Mouse (Mus musculus) monocyte, adult 2 months (primary cell): ENCODE data around the gene Ano4.
"Not testable (repeated sequence)": the region's sequence is repeated elsewhere in the genome, so short reads cannot be mapped to it uniquely, and the experiment has no call there.

ENCODE experiments used
- DNase-seq, 2 experiments: peaks; one replicate each; pipeline ENCODE4 v3.0.0; 2022; ENCODE audit warnings: low spot score in 2 of 2, low read depth in 1 of 2

Gene Ano4

DNA sequence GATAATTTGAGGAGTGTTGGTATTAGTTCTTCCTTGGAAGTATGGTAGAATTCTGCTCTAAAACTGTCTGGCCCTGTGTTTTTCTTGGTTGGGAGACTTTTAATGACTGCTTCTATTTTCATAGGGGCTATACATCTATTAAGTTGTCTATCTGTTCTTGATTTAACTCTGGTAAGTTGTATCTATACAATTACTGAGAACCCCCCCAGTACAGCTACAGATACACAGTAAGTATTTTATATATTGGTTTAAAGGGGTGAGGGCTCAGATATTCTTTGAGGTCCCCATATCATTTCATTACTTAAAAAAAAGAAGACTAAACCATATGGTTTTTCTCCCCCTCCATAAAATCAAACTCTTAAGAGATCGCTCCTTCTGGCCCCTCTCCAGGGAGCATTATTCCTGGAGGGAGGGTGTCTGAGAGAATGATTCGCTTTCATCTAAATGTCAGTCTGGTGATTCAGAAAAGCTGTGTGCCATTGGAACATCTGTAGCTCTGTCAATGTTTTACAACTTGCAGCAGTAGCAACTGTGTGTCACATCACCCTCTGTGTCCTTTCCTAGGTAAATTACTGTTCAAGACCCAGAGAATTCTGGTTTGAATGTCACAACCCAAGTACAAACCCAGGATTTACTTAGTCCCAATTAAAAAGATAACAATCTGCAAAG, 189.6 kb downstream of the Ano4 start:
- no peak for DNase-seq

DNA sequence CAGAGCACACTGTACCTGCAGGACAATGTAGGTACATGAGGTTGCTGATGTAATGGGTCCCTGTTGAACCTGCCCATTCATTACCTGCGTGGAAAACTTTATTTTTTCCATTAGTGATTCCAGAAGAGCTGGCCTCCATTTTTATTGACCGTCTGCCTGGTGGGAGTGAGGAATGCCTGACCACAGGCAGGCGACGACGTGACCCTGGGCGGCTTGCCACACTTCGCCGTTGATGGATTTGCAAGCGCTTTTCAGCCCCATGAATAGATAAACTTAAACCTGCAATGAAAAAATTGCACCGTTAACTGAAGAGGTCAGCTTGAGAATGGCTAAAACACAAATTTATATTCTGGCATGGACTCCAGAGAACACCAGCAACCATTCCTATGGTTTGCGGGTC, 195.4 kb downstream of the Ano4 start:
- no peak for DNase-seq

DNA sequence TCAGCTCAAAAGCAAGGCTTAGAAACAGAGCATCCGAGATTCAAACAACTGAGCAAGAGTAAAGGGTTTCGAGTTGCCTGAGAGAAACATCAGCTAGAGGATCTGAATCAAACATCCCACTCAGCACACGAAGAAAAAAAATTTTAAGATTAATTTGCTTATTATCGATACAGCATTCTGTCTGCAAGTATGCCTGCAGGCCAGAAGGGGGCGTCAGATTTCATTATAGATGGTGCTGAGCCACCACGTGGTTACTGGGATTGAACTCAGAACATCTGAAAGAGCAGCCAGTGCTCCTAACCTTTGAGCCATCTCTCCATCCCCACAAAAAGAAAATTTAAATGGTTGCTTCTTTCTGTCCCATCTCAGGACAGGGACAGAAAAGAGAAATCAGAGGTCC, 223.2 kb downstream of the Ano4 start:
- no peak for DNase-seq

DNA sequence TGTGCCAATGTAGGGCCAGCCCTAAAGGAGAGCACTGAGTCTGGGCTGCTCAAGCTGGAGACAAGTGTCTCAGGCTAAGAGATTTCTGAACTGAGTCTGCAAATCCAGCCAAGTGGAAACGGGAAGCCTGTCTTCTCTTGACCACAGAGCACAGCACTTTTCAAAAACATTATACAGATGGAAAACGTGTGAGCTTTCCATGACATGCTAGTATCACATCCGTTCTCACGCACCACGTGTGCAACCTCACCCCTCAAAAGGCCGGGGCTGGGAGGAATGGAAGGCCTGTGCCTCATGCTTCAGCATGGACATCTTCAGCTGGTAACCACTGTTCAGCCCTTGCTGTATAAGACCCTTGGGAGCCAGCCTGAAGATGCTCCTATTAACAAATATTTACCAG, 230.2 kb downstream of the Ano4 start:
- DNase-seq, result no peak

DNA sequence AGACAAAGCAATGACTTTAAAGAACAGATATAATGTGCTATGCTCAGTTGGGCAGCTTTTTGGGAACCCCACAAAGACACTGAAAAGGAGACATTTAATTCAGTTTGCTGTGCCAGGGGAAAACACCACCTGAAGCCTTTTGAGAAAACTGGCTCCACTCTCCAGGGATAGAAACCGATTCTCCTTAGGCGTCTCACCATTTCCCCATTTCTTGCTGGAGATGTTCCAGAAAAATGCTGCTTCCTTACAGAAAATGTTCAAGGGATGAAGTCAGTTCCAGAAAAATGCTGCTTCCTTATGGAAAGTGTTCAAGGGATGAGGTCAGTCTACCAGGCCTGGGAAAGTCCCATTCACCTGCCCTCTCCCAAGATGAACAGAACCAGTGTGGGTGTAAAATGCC, 233.1 kb downstream of the Ano4 start:
- DNase-seq, result no peak

DNA sequence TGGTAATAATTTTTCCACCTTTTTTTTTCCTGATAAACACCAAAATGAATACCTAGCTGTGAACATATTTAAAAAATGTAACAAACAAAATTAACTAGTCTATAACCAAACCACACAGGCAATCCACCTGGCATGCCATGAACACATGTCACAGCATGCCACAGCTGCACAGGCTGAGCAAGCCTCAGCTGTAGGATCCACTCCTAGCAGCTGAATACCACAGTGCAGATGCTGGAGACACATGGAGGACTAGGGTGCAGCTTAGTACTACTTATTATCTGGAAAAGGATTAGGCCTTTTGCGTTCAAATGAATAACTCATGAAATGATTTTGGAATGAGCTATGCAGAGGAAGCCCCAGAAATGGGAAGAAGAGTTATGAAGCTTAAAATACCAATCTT, 233.6 kb downstream of the Ano4 start:
- DNase-seq, result no peak

DNA sequence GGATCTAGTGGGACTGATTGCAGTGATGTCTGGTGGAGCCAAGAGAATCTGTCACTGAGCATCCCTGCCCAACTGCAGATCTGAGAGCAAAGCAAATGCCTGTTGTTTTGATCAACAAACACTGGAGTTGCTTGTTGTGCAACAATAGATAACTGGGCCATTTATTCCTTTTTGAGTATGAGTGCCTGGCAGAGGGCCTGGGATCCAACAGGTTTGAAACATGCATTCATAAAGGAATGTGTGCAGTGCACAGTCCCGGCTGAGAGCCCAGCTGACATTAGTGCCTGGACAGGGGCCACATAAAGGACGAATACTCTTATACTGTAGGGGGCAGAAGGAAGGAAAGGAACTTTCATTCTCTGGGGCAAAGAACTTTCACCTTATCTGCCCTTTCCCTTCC, 241.0 kb downstream of the Ano4 start:
- no peak for DNase-seq

DNA sequence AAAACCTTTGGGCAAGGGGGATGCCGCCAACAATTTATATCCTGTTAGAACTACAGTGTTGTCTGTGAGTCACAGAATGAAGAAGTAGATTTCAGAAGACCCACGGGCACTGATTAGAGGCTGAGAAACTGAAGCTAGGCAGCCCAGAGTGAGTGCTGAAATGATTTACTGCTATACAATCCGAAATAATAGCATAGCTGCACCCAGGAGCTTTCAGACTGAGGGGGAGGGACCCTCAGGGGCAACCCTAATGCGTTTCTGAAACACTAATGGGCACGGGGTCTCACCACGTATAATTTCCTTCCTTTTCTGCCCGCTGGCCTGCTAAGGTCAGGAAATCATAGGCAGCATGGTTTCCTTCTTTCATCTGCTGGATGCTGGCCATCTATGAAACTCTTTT, 242.5 kb downstream of the Ano4 start:
- DNase-seq, result no peak

DNA sequence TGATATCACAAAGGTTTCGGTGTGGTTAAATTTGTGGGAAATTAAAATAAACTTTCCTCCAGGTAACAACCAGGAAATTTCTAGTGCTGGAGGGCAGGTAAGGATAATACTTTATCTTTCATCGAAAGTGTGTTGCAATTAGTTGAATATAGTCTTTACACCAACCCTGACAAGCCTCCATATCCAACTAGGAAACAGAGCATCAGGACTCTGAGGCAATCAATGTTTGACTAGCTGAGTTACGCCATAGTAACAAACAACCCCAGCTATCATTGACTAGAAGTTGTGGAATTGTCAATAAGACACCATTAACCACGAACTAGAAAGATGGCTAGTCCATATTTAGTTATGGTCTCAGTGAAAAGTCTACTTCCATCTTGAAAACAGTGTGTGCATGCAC, 246.4 kb downstream of the Ano4 start:
- DNase-seq, result no peak

DNA sequence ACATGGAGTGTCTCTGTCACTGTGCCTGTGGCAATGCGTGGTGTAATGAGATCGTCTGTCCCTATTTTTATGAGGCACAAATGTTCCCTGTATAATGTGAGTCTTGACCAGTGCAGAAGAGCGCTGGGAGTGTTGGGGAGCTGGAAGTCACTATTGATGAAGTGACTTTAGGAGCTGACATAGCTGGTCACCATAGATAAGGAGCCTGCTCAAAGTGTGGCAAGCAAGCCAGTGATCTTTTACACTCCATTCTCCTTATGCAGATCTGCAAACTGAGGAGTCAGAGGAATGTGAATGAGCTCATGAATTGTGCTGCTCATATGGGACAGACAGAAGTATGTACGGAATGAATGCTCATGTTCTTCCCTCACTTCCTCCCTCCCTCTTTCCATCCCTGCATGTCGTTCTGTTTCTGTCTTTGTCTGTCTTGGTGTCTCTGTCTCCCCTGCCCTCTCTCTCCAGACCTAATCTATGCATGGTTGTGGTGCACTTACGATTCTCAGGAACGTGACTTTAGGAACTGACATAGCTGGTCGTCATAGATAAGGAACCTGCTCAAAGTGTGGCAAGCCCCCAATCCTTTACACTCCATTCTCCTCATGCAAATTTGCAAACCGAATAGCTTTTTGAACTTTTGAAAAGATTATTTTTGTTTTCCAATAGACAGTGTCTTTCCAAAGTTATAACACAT, 252.1 kb downstream of the Ano4 start:
- no peak for DNase-seq

DNA sequence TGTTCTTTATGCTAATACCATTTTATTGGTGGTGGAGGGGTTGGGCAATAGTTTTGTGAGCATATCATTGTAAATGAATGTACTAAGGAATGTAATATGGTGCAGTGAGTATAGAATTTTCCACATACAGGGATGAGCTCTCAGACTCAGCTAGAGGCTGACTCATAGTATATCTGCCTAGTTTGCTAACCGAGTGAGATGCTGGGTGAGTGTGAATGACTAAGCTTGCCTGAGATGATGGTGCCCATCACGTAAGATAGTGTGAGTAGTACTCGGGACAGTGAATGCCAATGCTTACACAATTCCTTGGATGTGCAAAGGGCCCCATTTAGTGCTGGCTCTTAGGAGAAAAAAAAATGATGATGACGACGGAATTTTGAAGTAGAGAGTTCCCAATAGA, 267.1 kb downstream of the Ano4 start:
- DNase-seq, result no peak

DNA sequence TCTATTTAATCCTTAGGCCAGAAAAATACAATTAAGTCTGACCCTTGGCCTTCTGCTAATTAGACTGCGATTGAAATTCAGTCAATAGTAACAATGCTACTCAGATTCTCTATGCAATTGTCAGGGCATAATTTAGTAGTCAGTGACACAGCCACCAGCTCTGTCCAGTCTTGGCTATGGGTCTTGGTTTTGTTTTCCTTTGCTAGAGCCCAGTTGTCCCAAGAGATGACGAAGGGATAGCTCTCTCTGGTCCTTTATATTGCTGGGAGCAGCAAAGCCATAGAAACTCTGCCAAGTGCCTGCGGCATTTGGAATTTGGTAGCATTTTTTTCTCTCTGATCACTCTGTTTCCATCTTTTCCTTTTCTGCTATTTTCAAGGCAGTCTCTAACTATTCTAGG, 288.7 kb downstream of the Ano4 start:
- DNase-seq, result no peak

DNA sequence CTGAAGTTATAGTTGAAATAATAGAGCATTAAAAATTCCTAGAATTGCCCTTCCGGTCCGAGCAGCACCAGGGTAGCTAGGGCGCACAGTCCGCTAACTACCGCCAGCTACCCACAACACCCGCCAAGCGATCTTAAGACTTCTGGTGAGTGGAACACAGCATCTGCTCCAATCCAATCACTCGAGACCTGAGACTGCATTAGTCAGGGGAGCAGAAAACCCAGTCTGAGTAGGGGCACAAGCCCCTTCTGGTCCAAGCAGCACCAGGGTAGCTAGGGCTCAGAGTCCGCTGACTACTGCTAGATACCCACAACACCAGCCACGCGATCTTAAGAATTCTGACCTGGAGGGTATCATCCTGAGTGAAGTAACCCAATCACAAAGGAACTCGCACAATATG, 299.6 kb downstream of the Ano4 start:
- not testable (repeated sequence) for DNase-seq

DNA sequence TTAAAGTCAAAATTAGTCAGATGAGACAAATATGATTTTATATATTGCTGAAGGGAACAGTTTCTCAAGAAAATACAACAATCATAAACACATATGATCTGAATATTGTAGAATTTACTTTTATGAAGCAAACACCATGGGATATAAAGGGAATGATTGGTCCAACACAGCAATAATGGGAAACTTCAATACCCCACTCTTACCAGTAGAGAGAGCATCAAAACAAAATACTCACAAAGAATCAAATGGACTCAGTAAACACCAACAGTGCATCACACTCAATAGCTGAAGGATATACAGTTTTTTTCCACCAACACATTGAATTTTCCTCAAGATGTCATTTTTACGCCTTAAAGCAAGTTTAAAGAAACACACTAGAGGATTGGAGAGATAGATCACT, 300.4 kb downstream of the Ano4 start:
- DNase-seq, result no peak

DNA sequence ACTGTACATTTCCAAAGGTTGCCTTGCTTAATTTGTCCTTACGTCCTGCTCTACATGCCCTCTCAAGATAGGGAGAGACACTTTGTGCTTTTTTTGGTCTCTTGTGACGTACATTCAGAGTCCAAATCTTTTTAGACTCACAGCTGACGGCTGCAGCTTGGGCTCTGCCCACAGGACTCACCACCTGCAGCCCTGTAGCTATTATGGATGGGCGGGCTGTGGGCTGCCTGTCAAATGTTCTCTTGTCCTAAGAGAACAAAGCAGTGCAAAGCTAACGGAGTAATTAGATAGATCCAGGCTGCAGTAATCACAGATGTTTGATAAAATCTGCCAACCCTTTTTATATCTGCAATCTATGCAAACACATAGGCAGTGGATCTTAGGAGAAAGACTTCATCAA, 325.6 kb downstream of the Ano4 start:
- DNase-seq, result no peak

DNA sequence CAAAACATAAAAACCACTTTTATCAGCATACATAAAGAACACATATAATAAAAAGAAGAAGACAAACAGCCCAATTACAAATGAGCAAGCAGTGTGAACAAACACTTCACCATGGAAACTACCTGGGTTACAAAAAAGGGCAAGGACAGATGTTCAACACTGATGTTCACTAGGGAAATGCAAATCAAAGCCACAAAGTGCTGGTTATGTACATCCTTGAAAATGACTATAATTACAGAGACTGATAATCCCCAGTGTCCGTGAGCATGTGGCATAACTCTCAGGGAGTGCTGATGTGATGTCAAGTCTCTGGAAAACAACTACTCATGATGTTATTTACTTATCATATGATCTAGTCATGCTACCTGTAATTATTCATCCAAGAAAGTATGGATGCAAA, 336.3 kb downstream of the Ano4 start:
- no peak for DNase-seq

DNA sequence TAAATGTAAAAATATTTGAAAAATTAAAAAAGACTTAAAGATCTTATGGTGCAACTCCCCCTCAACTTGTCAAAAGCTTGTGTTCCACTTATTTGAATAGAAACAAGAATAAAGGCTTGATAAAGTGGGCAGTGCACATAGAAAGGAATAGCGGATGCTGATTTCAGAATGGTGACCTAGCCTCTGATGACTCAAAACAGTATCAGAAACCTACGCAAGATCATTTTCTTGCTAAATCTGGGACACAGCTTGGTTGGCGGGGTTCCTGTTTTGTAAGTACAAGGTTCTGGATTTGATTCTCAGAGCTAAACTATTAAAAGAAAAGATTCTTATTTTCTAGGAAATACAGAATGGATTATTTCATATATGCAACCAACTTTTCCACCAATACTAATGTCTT, 340.0 kb downstream of the Ano4 start:
- DNase-seq, result no peak

DNA sequence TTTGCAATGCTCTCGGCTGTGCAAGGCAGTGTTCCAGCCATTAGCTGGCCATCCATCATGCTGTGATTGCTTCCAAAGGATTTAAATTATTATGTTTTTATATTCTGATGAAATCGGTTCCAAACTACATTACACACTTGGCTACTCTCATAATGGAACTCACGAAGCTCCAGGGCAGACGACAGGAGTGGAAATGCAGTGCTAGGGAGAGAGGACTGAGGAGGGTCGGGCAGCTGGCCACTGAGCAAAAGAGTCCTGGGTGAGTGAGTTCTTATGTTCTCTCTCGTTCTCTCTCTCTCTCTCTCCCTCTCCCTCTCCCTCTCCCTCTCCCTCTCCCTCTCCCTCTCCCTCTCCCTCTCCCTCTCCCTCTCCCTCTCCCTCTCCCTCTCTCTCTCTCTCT, 357.6 kb downstream of the Ano4 start:
- DNase-seq, result no peak

DNA sequence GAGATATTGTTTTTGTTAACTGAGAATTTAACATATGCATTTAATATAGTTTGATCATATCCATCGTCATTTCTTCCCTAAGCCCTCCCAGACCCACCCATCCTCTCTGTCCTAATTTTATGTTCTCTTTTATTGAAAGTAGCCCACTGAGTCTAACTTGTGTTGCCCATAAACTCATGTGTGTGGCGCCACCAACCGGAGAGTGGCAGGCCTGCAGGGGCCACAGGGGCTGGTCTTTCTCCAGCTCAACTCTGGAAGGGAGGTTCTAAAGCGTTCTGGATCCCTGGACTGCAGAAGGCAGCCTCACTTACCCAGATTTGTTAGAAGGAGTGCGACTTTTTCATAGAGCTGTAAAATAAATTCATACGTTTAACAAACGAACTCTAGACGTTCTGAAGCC, 361.1 kb downstream of the Ano4 start:
- no peak for DNase-seq

DNA sequence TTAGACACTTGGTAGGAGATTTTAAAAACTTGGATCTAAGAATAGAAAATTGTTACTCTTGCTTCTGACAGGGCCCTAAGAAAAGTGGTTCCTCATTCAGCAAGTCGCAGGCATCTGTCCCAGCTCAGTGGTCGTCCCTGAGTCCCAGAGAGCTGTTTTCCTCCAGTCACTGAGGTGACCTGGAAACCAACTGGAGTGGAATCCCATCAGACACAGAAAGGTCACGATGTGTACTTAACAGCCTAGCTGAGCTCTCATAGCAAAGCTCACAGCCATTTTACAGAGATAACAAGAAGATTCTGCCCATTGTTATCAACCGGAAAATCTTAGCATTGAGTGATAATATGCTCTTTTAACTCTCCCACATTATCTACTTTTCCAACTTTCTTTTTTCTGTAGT, 365.1 kb downstream of the Ano4 start:
- DNase-seq, result no peak

DNA sequence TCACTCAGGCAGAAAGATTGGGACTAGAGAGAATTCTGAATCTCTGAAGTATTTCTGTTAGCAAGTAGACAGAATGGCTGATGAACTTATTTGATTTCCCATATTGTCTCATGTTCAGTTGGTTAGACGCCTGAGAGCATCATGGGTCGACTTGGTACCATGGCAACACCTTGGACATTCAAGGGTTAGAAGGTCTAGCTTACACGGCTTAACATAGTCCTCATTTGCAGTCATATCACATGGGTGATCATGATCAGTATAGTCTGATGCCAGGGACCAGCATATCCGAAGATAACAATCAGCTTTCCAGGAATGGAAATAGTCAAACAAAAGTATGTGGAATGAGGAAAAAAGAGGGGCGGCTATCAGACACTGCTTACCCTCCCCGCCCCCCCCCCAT, 365.6 kb downstream of the Ano4 start:
- DNase-seq, result no peak

DNA sequence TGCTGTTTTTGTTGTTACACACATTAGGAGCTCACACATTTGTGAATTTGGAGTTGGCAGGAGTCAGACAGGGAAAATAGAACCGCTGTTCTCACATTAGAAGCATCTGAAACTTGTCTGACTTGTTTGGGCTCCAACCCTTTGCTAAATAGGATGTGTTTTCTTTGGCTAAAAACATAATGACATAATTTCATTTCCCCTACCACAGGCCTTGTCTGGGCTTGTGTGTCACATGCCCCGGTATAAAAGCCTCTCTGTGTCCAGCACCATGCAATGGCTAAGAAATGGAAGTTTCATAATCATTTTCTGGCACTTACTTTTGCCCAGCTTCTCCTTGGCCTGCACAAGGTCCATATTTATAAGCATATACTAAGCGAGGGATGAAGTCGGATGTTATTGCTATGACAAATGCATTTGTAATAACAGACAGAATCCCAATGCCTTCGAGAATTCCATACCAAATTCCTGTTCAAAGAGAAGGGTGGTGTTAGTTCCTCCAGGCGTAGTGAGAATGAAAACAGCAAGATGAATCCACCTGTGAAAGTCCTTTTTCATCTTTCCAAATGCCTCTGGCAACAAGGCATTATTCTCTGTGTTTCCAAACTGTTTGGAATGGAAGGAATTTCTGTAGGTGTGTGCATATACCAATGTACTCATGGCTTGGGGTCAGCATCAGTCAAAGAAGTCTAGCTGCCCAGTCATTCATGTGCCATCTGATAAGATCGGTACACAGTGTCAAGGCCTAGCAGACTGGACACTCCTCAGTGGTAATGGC, 373.4 kb downstream of the Ano4 start:
- DNase-seq, result no peak

DNA sequence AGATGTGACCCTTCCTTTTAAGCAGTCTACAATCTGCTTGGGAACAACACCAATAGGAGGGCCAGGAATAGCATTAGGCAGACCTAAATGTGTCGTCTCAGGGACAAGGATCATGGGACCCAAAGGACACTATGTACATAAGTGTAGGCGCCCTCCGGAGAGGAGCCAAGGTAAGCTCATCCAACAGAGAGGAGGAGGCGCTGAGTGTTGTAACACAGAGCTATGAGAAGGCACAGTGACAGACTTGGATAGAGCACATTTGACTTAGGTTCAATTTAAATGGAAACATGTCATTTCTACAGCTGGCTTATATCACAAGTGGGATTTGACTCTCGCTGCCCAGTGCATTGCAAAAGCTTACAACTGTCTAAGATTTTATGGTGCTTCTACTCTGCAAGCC, 376.0 kb downstream of the Ano4 start:
- DNase-seq, result no peak
